Mouse (Mus musculus) limb, embryonic 10.5 days (tissue): ENCODE measurements around the gene Ankrd55. TPM values are rescaled to one million over a fixed set of nuclear protein-coding genes. Genes with fewer than 3 reads are reported as not detected.
A peak's percentile ranks its signal among the peaks of the same experiment; 100 is the strongest.

Experiments used
- DNase-seq: peaks from one replicate; pipeline ENCODE4 v3.0.0-alpha.2; 2017; ENCODE audit warnings: low spot score
- H3K27ac ChIP-seq: fragments of 300-500 bp; sonication (generic); 2 replicates; pipeline ENCODE4 v1.5.1; 2016; ENCODE audit warnings: mild to moderate bottlenecking
- H3K27me3 ChIP-seq: fragments of 300-500 bp; sonication (generic); 2 replicates; pipeline ENCODE4 v1.6.1; 2016; ENCODE audit warnings: low read depth, mild to moderate bottlenecking; ENCODE audit not compliant: poor library complexity, severe bottlenecking
- H3K36me3 ChIP-seq: fragments of 300-500 bp; sonication (generic); 2 replicates; pipeline ENCODE4 v1.6.1; 2016; ENCODE audit warnings: mild to moderate bottlenecking, moderate library complexity
- H3K4me1 ChIP-seq: fragments of 300-500 bp; sonication (generic); 2 replicates; pipeline ENCODE4 v1.6.1; 2016
- H3K4me3 ChIP-seq: fragments of 300-500 bp; sonication (generic); 2 replicates; pipeline ENCODE4 v1.5.1; 2016; ENCODE audit warnings: mild to moderate bottlenecking, moderate library complexity
- H3K9me3 ChIP-seq: fragments of 300-500 bp; sonication (generic); replicated peaks from 2 replicates; pipeline ENCODE4 v1.6.1; 2016; ENCODE audit warnings: mild to moderate bottlenecking
- WGBS: fragments of 180-500 bp; shearing (Covaris S2); methylation state at CpG from one replicate; pipeline ENCODE4 v1.1.7; 2016; 5-methylcytosine and 5-hydroxymethylcytosine counted together
- polyA plus RNA-seq: library from polyadenylated mRNA; unstranded; fragments of >200 nt; fragmentation: Nextera tagmentation; extraction: Ambion mirVana; gene quantifications from 2 replicates; pipeline ENCODE4 v1.2.1, GENCODE M21; 2016

Ankrd55 gene
- polyA plus RNA-seq, 1 experiment from 2014 or later = 0.23 TPM

- no peak overlapping the region for H3K27ac ChIP-seq
- H3K27me3 ChIP-seq = no peaks in the 10 kb centered on the region
- H3K9me3 ChIP-seq = no peaks in the 10 kb centered on the region
- no peaks in the 10 kb centered on the region; the same call in 1 of the 2 replicates for H3K4me1 ChIP-seq
- 22% methylated on average over 5 of the region's 5 CpGs for WGBS
- no peak for DNase-seq
- no peak overlapping the region for H3K4me3 ChIP-seq
- H3K36me3 ChIP-seq = no peaks in the 10 kb centered on the region
These were observed 16.2 kb upstream of the Ankrd55 start for GRCm38 (mm10) chr13:112271901-112272537.

- Histone ChIP-seq H3K36me3 (no peaks in the 10 kb centered on the region), H3K27me3 (no peaks in the 10 kb centered on the region), H3K27ac (no peak overlapping the region), H3K4me1 (peaks cover 5% of the 10 kb centered on the region), H3K4me3 (no peak overlapping the region), H3K9me3 (no peaks in the 10 kb centered on the region)
- 91% methylated on average over 3 of the region's 3 CpGs for WGBS
- DNase-seq = no peak
These were observed 13.6 kb upstream of the Ankrd55 start for GRCm38 (mm10) chr13:112274636-112275035.

- Histone ChIP-seq H3K36me3 (no peaks in the 10 kb centered on the region), H3K4me3 (no peak overlapping the region), H3K4me1 (peaks cover 5% of the 10 kb centered on the region), H3K27me3 (no peaks in the 10 kb centered on the region), H3K9me3 (no peaks in the 10 kb centered on the region), H3K27ac (no peak overlapping the region)
- WGBS = 86% methylated on average over 8 of the region's 8 CpGs
- no peak for DNase-seq
These were observed 12.3 kb upstream of the Ankrd55 start for GRCm38 (mm10) chr13:112275951-112276350.

GRCm38 (mm10) chr13:112277544-112277943 is 10.7 kb upstream of the Ankrd55 start:
- H3K27ac ChIP-seq = no peak overlapping the region
- WGBS = 60% methylated on average over 5 of the region's 5 CpGs
- DNase-seq = no peak

GRCm38 (mm10) chr13:112278251-112278650 is 10.0 kb upstream of the Ankrd55 start:
- Histone ChIP-seq H3K27me3 (no peaks in the 10 kb centered on the region), H3K27ac (no peak overlapping the region), H3K9me3 (no peaks in the 10 kb centered on the region), H3K4me3 (no peak overlapping the region), H3K4me1 (peaks cover 5% of the 10 kb centered on the region; the same call in 1 of the 2 replicates), H3K36me3 (no peaks in the 10 kb centered on the region)
- 44% methylated on average over 7 of the region's 7 CpGs for WGBS
- no peak for DNase-seq

More at GRCm38 (mm10) chr13:112277544-112277943, 10.7 kb upstream of the Ankrd55 start:
- H3K27me3 ChIP-seq = no peaks in the 10 kb centered on the region
- H3K9me3 ChIP-seq = no peaks in the 10 kb centered on the region
- no peaks in the 10 kb centered on the region for H3K36me3 ChIP-seq
- H3K4me3 ChIP-seq = no peak overlapping the region
- peaks cover 5% of the 10 kb centered on the region; the same call in 1 of the 2 replicates for H3K4me1 ChIP-seq

GRCm38 (mm10) chr13:112287135-112287534 is 1.1 kb upstream of the Ankrd55 start:
- H3K4me1 ChIP-seq = peaks cover 19% of the 10 kb centered on the region
- DNase-seq = no peak
- H3K4me3 ChIP-seq = no peak overlapping the region
- H3K9me3 ChIP-seq = no peaks in the 10 kb centered on the region
- 83% methylated on average over 1 of the region's 1 CpGs for WGBS
- peaks cover 4% of the 10 kb centered on the region; the same call in 1 of the 2 replicates for H3K27me3 ChIP-seq
- no peak overlapping the region for H3K27ac ChIP-seq
- H3K36me3 ChIP-seq = no peaks in the 10 kb centered on the region

GRCm38 (mm10) chr13:112287571-112288224 is 553 bp upstream of the Ankrd55 start:
- peaks cover 19% of the 10 kb centered on the region for H3K4me1 ChIP-seq
- no peaks in the 10 kb centered on the region for H3K9me3 ChIP-seq
- H3K36me3 ChIP-seq = no peaks in the 10 kb centered on the region
- 73% methylated on average over 6 of the region's 6 CpGs for WGBS
- no peak for DNase-seq
- H3K4me3 ChIP-seq = peak overlapping the region; percentile 37
- H3K27me3 ChIP-seq = peaks cover 4% of the 10 kb centered on the region; the same call in 1 of the 2 replicates
- H3K27ac ChIP-seq = peak overlapping the region; percentile 72; the same call in 1 of the 2 replicates

GRCm38 (mm10) chr13:112289338-112289737 is 1.1 kb downstream of the Ankrd55 start:
- H3K9me3 ChIP-seq = no peaks in the 10 kb centered on the region
- H3K36me3 ChIP-seq = no peaks in the 10 kb centered on the region
- no peak overlapping the region for H3K27ac ChIP-seq
- peaks cover 4% of the 10 kb centered on the region; the same call in 1 of the 2 replicates for H3K27me3 ChIP-seq
- H3K4me1 ChIP-seq = peaks cover 19% of the 10 kb centered on the region
- WGBS = 76% methylated on average over 9 of the region's 9 CpGs
- no peak for DNase-seq
- H3K4me3 ChIP-seq = no peak overlapping the region

- Histone ChIP-seq H3K36me3 (no peaks in the 10 kb centered on the region), H3K27me3 (peaks cover 4% of the 10 kb centered on the region; the same call in 1 of the 2 replicates), H3K27ac (no peak overlapping the region), H3K9me3 (no peaks in the 10 kb centered on the region), H3K4me1 (peaks cover 19% of the 10 kb centered on the region), H3K4me3 (no peak overlapping the region)
- no peak for DNase-seq
- WGBS = 77% methylated on average over 4 of the region's 4 CpGs
These were observed 1.7 kb downstream of the Ankrd55 start for GRCm38 (mm10) chr13:112289981-112290380.

GRCm38 (mm10) chr13:112292489-112292888 is 4.2 kb downstream of the Ankrd55 start:
- peaks cover 19% of the 10 kb centered on the region for H3K4me1 ChIP-seq
- H3K9me3 ChIP-seq = no peaks in the 10 kb centered on the region
- no peak for DNase-seq
- peaks cover 4% of the 10 kb centered on the region; the same call in 1 of the 2 replicates for H3K27me3 ChIP-seq
- H3K27ac ChIP-seq = no peak overlapping the region
- no peaks in the 10 kb centered on the region for H3K36me3 ChIP-seq
- H3K4me3 ChIP-seq = no peak overlapping the region
- WGBS = 85% methylated on average over 4 of the region's 4 CpGs

GRCm38 (mm10) chr13:112293092-112293491 is 4.8 kb downstream of the Ankrd55 start:
- H3K27ac ChIP-seq = no peak overlapping the region
- peaks cover 14% of the 10 kb centered on the region for H3K4me1 ChIP-seq
- H3K9me3 ChIP-seq = no peaks in the 10 kb centered on the region
- no peak for DNase-seq
- H3K4me3 ChIP-seq = no peak overlapping the region
- H3K36me3 ChIP-seq = no peaks in the 10 kb centered on the region
- peaks cover 4% of the 10 kb centered on the region; the same call in 1 of the 2 replicates for H3K27me3 ChIP-seq
- WGBS = 95% methylated on average over 6 of the region's 6 CpGs

- Histone ChIP-seq H3K27ac (no peak overlapping the region), H3K4me3 (no peak overlapping the region), H3K9me3 (no peaks in the 10 kb centered on the region), H3K4me1 (peaks cover under 1% of the 10 kb centered on the region; the same call in 1 of the 2 replicates), H3K36me3 (no peaks in the 10 kb centered on the region), H3K27me3 (peaks cover 4% of the 10 kb centered on the region; the same call in 1 of the 2 replicates)
- WGBS = 92% methylated on average over 6 of the region's 6 CpGs
- DNase-seq = no peak
These were observed 6.2 kb downstream of the Ankrd55 start for GRCm38 (mm10) chr13:112294446-112294845.

GRCm38 (mm10) chr13:112297781-112298180 is 9.5 kb downstream of the Ankrd55 start:
- no peaks in the 10 kb centered on the region for H3K27me3 ChIP-seq

More at GRCm38 (mm10) chr13:112297781-112298180, 9.5 kb downstream of the Ankrd55 start:
- DNase-seq = no peak
- no peaks in the 10 kb centered on the region for H3K4me1 ChIP-seq
- no peak overlapping the region for H3K27ac ChIP-seq
- H3K9me3 ChIP-seq = no peaks in the 10 kb centered on the region
- no peak overlapping the region for H3K4me3 ChIP-seq
- 90% methylated on average over 6 of the region's 6 CpGs for WGBS
- H3K36me3 ChIP-seq = no peaks in the 10 kb centered on the region
